Mouse (Mus musculus): ENCODE measurements around the gene Gm20696. TPM values are rescaled to one million over a fixed set of nuclear protein-coding genes. Genes with fewer than 3 reads are reported as not detected.

Gene Gm20696
- total RNA-seq, 4 experiments from 2014 or later, result 6.4 to 10.0 (median 7.2) TPM

DNA sequence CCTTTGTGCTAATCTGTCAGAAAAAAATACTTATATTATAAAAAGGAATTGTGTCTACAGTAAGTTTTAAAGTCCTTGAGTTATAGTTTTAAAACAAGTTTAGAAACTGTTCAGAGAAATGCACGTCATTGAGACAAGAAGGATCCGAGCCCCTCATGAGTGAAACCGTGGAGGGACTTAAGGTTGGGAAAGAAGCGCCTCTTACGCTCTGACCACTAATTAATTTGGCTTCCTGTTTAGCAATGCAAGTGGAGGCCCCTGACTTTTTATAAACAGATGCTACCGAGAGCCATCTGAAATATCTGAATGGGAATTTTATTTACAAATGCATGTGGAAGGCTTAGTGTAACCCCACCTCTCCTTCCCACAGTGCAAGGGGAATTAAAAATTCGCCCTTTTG, 41.3 kb downstream of the Gm20696 start:
- DNase-seq (ENCODE audit: low spot score in 2 of 2), result no peak

- DNase-seq (ENCODE audit: low spot score in 2 of 2), result no peak
Measured at GRCm38 (mm10) chr6:99624542-99624941, 42.1 kb downstream of the Gm20696 start.

GRCm38 (mm10) chr6:99623641-99624040, 43.0 kb downstream of the Gm20696 start:
- no peak for DNase-seq (ENCODE audit: low spot score in 2 of 2)

DNA sequence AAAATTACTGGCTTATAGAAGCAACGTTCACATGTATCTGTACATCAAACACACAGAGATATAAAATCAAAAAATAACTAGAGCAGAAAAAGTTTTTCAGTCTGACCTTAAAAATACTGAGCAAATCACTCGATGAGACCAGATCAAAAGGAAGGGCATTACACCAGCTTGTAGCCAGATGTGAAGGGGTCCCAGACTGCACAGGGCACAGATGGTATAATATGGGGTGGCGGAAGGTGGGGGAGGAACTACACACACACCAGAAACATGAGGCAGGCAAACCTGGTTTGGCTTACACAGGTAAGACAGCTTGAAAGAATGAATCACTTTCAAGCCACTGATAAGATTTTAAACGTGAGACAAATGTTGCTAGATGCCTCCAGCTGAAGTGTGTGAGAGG, 45.4 kb downstream of the Gm20696 start:
- DNase-seq (ENCODE audit: low spot score in 2 of 2), result no peak

DNA sequence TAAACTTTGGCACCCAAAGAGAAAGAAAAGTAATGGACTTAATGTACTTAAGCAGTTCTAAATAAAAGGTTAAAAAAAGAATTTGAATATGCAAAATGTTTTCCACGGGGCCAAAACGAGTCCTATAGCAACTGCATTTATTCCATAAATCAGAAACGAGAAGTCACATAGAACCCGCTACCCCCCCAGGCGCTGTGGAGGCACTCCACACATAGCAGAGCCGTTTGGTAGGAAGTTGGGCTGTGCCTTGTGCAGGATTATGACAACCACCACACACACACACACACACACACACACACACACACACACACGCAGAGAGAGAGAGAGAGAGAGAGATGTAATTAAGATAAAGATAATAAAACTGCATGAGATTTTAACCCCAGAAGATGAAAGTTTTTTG, 46.1 kb downstream of the Gm20696 start:
- DNase-seq (ENCODE audit: low spot score in 2 of 2), result no peak

DNA sequence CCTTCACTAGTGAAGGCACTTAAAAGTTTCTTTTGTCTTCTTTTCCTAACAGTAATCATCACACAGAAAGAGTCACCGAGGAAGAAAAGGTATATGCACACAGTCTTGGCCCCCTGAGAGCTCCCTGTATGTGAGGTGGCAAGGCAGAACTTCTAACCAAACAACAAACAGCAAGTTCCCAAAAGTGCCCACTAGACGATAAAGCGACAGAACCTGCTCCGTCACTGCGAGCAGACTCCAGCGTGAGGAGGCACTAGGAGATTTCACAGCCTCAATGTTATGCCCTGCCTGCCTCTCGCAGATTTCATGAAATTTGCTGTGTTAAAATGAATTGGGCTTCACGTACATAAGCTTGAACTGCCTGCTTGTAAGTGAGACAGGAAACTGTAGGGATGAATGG, 46.6 kb downstream of the Gm20696 start:
- no peak for DNase-seq (ENCODE audit: low spot score in 2 of 2)

DNA sequence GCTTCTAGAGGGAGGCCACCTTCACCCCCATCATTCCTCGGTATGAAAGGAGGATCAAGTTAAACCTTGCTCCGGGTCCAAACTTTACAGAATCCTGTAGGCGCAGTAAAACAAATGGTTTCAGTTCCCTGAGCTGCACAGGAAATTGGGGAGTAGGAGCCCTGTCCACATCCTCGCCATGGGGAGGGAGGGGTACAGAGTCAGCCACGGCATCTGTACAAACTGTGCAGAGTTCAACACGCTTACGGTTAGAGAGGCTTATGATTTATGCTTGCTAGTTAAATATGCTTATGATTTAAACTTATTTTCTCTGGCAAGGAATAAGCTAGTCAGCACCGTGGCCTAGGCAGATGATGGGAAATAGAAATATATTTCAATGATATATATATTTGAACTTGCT, 47.1 kb downstream of the Gm20696 start:
- no peak for DNase-seq (ENCODE audit: low spot score in 2 of 2)

- no peak for DNase-seq (ENCODE audit: low spot score in 2 of 2)
Measured at GRCm38 (mm10) chr6:99617867-99618266, 48.7 kb downstream of the Gm20696 start.

- DNase-seq (ENCODE audit: low spot score in 2 of 2), result no peak
Measured at GRCm38 (mm10) chr6:99617415-99617814, 49.2 kb downstream of the Gm20696 start.

GRCm38 (mm10) chr6:99615272-99615751, 51.3 kb downstream of the Gm20696 start:
- no peak for DNase-seq (ENCODE audit: low spot score in 2 of 2)

- DNase-seq (ENCODE audit: low spot score in 2 of 2), result no peak
Measured at GRCm38 (mm10) chr6:99614566-99615271, 51.9 kb downstream of the Gm20696 start.

- no peak for DNase-seq (ENCODE audit: low spot score in 2 of 2)
Measured at GRCm38 (mm10) chr6:99611866-99612265, 54.7 kb downstream of the Gm20696 start.

DNA sequence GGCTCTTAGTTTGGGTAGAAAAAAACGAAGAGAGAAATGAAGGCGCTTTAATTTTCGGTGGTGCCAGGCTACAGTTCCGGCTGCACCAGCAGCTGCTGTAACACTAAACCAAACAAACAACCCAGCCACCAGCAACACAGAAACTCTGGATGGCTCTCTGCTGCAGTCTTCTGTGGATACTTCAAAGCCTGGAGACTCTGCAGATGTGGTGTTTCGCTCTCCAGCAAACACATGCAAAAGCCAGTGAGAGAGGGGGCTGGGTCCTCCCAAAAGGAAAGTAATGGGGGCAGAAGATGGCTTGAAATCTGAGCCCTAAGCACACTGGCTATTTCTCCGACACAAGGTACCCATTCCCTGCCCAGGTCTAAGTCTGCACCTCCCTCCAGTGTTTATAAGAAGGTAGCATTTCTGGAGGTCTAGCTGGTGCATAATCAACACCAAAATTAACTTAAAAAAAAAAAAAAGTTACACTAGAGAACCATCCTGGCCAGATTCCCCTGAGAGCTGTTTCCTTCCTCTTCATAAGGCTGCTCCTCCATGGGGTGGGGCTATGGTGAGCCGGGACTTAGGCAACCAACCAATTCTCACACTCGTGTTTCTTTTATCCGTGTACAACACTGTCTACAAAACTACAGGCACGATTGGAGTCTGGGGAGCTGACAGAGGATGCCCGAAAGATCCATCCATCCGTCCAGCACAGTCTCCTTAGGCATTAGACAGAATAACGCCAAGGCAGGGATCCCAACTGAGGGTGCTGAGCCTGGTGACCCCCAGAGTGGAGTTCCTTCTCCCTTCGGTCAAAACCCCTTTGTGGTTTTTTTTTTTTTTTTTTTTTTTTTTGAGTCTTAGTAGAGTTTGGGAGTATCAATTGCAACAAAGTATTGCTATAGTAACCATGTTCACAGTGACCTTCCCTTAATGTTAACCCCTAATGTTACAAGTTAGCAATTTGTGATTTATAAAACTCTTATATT, 55.9 kb downstream of the Gm20696 start:
- DNase-seq (ENCODE audit: low spot score in 2 of 2), result no peak

- no peak for DNase-seq (ENCODE audit: low spot score in 2 of 2)
Measured at GRCm38 (mm10) chr6:99606079-99606478, 60.5 kb downstream of the Gm20696 start.

DNA sequence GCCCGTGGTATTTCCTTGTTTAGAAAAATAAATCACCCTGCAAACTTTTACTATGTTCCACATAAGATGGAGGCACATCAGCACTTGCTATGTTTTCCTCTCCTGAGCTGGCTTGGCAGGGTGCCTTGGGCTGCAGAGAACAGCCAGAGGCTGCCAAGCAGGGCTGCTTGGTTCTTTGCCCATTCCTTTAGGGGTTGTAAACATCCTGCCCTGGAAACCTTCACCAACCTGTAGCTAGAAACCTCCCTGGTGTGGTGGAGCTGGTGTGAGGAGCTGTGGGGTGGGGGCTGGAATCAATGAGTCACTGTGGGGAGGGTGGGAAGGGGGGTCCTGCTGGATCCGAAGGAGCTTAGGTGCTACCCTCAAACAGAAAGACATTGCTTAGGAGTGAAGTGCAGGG, 61.8 kb downstream of the Gm20696 start:
- no peak for DNase-seq (ENCODE audit: low spot score in 2 of 2)

DNA sequence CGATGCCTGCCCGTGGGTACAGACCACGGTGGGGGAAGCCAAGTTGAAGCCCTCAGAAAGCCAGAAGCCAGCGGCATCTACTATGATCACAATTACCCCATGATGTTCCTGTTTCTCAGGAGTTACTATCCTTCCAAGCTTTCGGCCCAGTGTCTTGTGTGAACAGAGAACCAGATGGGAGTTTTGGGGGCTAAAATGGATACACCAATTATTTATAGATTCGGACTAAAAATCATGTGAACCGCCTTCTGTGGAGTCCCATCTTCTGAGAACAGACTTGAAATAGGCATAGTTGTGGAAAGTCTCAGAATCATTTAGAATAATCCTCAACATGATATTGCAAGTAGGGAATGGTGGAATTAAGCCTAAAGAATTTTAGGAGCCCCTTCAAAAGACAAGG, 64.2 kb downstream of the Gm20696 start:
- DNase-seq (ENCODE audit: low spot score in 2 of 2), result no peak

DNA sequence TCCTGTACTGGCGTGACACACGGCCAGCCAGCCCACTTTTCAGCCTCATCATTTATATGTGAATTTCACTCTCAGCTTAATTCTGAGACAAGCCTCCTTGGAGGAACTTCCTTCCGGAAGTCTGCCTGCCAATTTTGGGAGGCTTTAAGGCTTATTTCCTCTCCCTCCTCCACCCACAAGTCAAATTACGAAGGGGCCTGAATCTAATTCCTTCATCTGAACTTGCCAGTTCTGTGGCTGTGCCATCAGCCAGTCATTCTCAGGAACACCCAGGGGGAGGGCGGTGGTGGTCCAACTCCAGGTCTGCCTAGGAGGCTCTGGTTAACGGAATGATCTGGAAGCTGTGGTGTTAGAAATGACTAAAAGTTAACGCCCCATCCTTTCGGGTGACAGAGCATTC, 65.7 kb downstream of the Gm20696 start:
- DNase-seq (ENCODE audit: low spot score in 2 of 2), result no peak

DNA sequence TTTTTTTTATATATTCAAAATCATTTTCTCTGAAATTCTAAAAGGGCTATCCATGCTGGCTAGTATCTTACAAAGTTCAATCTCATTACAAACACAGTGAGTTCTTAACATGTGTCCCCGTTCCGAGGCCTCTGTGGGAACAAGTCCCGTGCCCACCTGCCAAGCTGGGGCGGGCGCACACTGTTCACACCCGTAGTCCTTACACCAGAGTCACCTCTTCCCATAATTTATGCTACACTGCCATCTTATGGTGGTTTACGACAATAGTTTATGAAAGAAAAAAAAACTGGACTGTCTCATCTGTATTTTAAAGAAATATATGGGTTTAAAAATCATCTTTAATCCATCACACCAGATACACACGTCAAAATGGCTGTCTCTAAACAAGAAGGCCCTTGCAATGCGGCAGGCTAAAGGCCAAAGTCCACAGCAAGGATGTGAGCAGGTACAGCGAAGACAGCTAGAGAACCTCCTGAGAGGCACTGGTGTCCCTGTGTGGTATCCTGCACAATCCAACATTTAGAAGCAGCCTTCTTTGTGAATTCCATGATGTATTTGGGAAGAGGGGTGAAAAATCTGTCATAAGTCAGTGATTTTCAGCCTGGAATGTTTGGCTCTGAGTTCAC, 66.3 kb downstream of the Gm20696 start:
- DNase-seq (ENCODE audit: low spot score in 2 of 2), result no peak

DNA sequence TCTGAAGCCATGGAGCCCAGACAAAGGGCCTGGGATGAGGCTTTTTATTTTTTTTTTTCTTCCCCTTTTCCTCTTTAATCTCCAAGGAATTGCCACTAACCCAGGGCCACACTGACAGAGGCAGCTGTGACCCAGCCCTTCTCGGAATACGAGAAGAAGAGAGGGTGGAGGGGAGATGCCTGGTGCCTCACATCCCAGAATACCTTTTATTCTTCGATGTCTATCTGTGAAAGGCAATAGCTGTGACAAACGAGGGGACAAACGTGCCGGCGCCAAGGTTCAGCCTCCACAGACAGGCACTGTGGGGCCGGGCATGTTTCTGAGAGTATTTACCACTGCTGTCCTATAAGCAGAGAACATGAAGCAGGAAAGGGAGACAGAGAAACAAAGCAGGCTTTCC, 66.9 kb downstream of the Gm20696 start:
- DNase-seq (ENCODE audit: low spot score in 2 of 2), result no peak

DNA sequence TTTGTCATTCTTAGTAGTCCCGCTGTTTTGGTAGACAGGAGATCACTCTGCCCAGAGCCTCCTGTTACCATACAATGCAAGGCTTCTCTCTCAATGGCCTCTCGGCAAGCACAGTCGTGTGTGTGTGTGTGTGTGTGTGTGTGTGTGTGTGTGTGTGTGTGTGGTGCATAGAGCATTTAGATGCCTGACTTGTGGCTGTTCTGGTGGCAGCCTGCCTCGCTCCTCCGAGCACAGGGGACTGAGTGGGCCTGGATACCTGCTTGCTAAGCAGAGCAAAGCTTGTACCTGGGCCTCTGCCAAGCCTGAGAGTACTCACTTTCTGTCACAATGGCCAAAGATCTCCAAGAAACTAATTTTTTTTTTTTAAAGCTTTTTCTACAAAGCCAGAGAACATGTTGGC, 67.4 kb downstream of the Gm20696 start:
- no peak for DNase-seq (ENCODE audit: low spot score in 2 of 2)

DNA sequence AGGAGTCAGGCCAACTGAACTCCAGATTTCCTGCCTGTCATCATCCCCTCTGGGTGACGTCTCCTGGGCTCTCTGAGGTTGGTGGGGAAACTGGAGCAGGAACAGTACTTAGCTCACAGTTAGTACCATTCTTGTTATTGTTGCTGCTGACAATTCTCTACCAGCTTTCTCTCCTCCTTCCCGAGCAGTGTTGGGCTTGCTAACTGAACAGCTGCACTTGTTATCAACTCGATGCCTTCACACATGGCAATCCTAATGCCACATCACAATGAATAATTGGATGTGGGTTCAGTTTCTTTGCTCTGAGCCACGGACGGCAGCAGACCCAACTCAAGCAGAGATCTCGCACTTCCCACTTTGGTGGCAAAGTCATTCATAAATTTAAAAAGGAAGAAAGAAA, 89.6 kb downstream of the Gm20696 start:
- DNase-seq (ENCODE audit: low spot score in 2 of 2), result no peak

DNA sequence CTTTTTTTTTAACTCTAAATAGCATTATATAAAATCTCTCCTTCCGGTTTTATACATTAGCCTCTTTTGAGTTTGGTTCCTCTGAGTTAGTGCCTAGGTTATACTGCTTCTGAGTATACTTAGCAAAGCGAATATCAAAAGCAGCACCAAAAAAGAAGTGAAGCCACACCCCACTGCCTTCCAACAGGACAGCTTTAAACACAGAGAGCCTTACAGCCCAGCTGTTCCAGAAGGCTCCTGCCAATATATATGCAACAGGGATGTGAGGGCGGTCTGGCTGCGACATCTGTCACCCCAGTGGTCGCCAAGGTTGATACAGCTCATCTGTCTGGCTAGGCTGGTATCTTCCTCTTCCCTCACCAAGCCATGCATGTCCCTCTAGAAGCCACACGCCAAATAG, 91.0 kb downstream of the Gm20696 start:
- DNase-seq (ENCODE audit: low spot score in 2 of 2), result no peak

Data from layer of hippocampus, adult 8-10 months (tissue).